In genomic region chr3:89912543-89913391, GRCm38 (mm10) we compare ENCODE assay signal across 8 mouse cellular contexts. TPM values are rescaled to one million over a fixed set of nuclear protein-coding genes. Genes with fewer than 3 reads are reported as not detected.
DNase-seq lines count a peak whose midpoint lies in the region; ATAC-seq and TF ChIP-seq lines count a peak whose summit lies in the region.

Gene Il6ra, minus strand, starts transcription at chr3:89913196.

- peak; percentile 59; the same call in 1 of the 2 replicates for ATAC-seq in heart, embryonic 13.5 days (ENCODE audit: extremely low read depth, insufficient number of reproducible peaks, low FRiP score, low TSS enrichment)
- peak; percentile 76 for ATAC-seq in liver, embryonic 11.5 days (replicated peaks; ENCODE audit: low FRiP score)

- peak within 1 kb of the TSS; percentile 78 for H3K9ac ChIP-seq in heart, embryonic 13.5 days
- peak within 1 kb of the TSS; percentile 44 for H3K9ac ChIP-seq in liver, embryonic 11.5 days (ENCODE audit: low read depth, low read length)

- WGBS in heart, embryonic 13.5 days: 1% methylated on average over 75 of the region's 75 CpGs
- 1% methylated on average over 75 of the region's 75 CpGs for WGBS in liver, embryonic 11.5 days

- TF ChIP-seq CTCF in bone marrow macrophage, adult 2 months (IDR thresholded peaks at IDR 0.05; ENCODE audit: low read depth, low read length): no peak

- H3ac ChIP-seq in myocyte (ENCODE audit: control insufficient read depth, insufficient read length): peak within 1 kb of the TSS; percentile 34

- no peaks in the 10 kb centered on the region for H3K9me3 ChIP-seq in heart, embryonic 13.5 days
- no peaks in the 10 kb centered on the region for H3K9me3 ChIP-seq in liver, embryonic 11.5 days (ENCODE audit: control insufficient read depth, low read length)

- H3K27me3 ChIP-seq in heart, embryonic 13.5 days (replicated peaks): peaks cover 71% of the 10 kb centered on the region
- H3K27me3 ChIP-seq in liver, embryonic 11.5 days (replicated peaks; ENCODE audit: control insufficient read depth, insufficient read depth, low read length): peaks cover 28% of the 10 kb centered on the region
- H3K27me3 ChIP-seq in myocyte (ENCODE audit: control insufficient read depth, insufficient read depth, insufficient read length): no peaks in the 10 kb centered on the region

- peak within 1 kb of the TSS; percentile 84 for H3K4me3 ChIP-seq in bone marrow macrophage, adult 2 months (ENCODE audit: insufficient read depth, low read length)
- peak within 1 kb of the TSS; percentile 61 for H3K4me3 ChIP-seq in heart, embryonic 13.5 days
- peak within 1 kb of the TSS; percentile 57 for H3K4me3 ChIP-seq in liver, embryonic 11.5 days (ENCODE audit: low read depth, low read length)
- peak within 1 kb of the TSS; percentile 27 for H3K4me3 ChIP-seq in myocyte

- H3K79me2 ChIP-seq in myocyte (ENCODE audit: control insufficient read depth, insufficient read depth): no peaks in the 10 kb centered on the region

- TF ChIP-seq POLR2A in bone marrow macrophage, adult 2 months (IDR thresholded peaks at IDR 0.05; ENCODE audit: borderline replicate concordance, low read depth, low read length): no peak
- peak; percentile 70 for TF ChIP-seq POLR2A in myocyte (IDR thresholded peaks at IDR 0.05; ENCODE audit: insufficient read length, low read depth)

- no peaks in the 10 kb centered on the region for H3K36me3 ChIP-seq in heart, embryonic 13.5 days
- H3K36me3 ChIP-seq in liver, embryonic 11.5 days (ENCODE audit: control insufficient read depth, insufficient read depth, low read length): no peaks in the 10 kb centered on the region
- H3K36me3 ChIP-seq in myocyte (ENCODE audit: control insufficient read depth, insufficient read depth): no peaks in the 10 kb centered on the region

- H3K4me2 ChIP-seq in heart, embryonic 13.5 days: peak within 1 kb of the TSS; percentile 98
- H3K4me2 ChIP-seq in liver, embryonic 11.5 days: peak within 1 kb of the TSS; percentile 98
- H3K4me2 ChIP-seq in myocyte (ENCODE audit: low read depth): peak within 1 kb of the TSS; percentile 94

- peaks cover 34% of the 10 kb centered on the region for H3K4me1 ChIP-seq in bone marrow macrophage, adult 2 months (ENCODE audit: control insufficient read depth, insufficient read depth, low read length)
- H3K4me1 ChIP-seq in heart, embryonic 13.5 days: peaks cover 14% of the 10 kb centered on the region
- peaks cover 3% of the 10 kb centered on the region; the same call in 1 of the 2 replicates for H3K4me1 ChIP-seq in liver, embryonic 11.5 days (replicated peaks; ENCODE audit: control insufficient read depth, insufficient read depth, low read length)

- peak within 1 kb of the TSS; percentile 99 for H3K27ac ChIP-seq in bone marrow macrophage, adult 2 months (ENCODE audit: insufficient read depth, low read depth, low read length)
- no peak within 1 kb of the TSS for H3K27ac ChIP-seq in heart, embryonic 13.5 days (replicated peaks)
- no peak within 1 kb of the TSS for H3K27ac ChIP-seq in liver, embryonic 11.5 days (ENCODE audit: low read depth, low read length)

- DNase-seq in B cell, adult 2 months: peak; percentile 83 to 85
- DNase-seq in fibroblast of lung, adult 2 months (ENCODE audit: low read depth): peak; percentile 72
- DNase-seq in kidney, postnatal 10 days: peak; percentile 87
- peak; percentile 75 for DNase-seq in liver, embryonic 11.5 days (ENCODE audit: low spot score)
- DNase-seq in spleen, postnatal 4 days (ENCODE audit: low spot score in 2 of 2): peak; percentile 75 to 86

TF ChIP-seq in myocyte, 11 proteins besides CTCF, POLR2A, EP300 and RAD21:
- TF ChIP-seq MYOD1 (IDR thresholded peaks at IDR 0.05; ENCODE audit: control insufficient read depth in 1 of 3, insufficient read length in 2 of 3, low read depth in 2 of 3) (peak in 2 of 3 experiments; percentile 44 to 55), SRF (IDR thresholded peaks at IDR 0.05; ENCODE audit: control insufficient read depth, insufficient read length, low read depth) (peak; percentile 12), TCF3 (IDR thresholded peaks at IDR 0.05; ENCODE audit: insufficient read length, low read depth) (no peak), REST (IDR thresholded peaks at IDR 0.05; ENCODE audit: insufficient read depth, insufficient read length) (no peak), TCF12 (IDR thresholded peaks at IDR 0.05; ENCODE audit: insufficient read depth, poor library complexity, severe bottlenecking) (no peak), CEBPB (IDR thresholded peaks at IDR 0.05; ENCODE audit: insufficient read depth, poor library complexity, severe bottlenecking) (peak; percentile 93), MYOG (IDR thresholded peaks at IDR 0.05; ENCODE audit: control insufficient read depth in 1 of 3, insufficient read depth in 1 of 3, insufficient read length in 2 of 3, low read depth in 2 of 3) (peak in 2 of 3 experiments; percentile 34 to 82), MAX (IDR thresholded peaks at IDR 0.05; ENCODE audit: low read depth) (no peak), E2F4 (IDR thresholded peaks at IDR 0.05; ENCODE audit: insufficient read depth) (no peak), POLR2AphosphoS2 (IDR thresholded peaks at IDR 0.05; ENCODE audit: insufficient read length, low read depth) (no peak), USF1 (IDR thresholded peaks at IDR 0.05; ENCODE audit: low read depth) (peak; percentile 72)

RNA-seq across cellular contexts. Expression of gene Il6ra, which starts in this region (rescaled TPM):
- 75.7 and 82.0 TPM in 2 replicates for polyA plus RNA-seq in bone marrow macrophage, adult 2 months (2012; ENCODE audit: insufficient read depth, insufficient read length, missing spikeins)
- 0.74 and 0.75 TPM in 2 replicates for polyA plus RNA-seq in heart, embryonic 13.5 days (2015; fragmentation: Nextera tagmentation; extraction: Ambion mirVana)
- 0.71 and 1.0 TPM in 2 replicates for polyA plus RNA-seq in liver, embryonic 11.5 days (2014; fragmentation: Nextera tagmentation; extraction: Ambion mirVana)
- polyA plus RNA-seq in myocyte (2012; fragmentation: generic; extraction: Trizol): 0.91 TPM

Comparison
In these comparisons a context has a peak if more than half of its experiments do, and no peak if none do; other contexts are left out.
1. RNA of gene Il6ra (polyA plus RNA-seq): 75.7 to 82.0 TPM in bone marrow macrophage, adult 2 months; 0.71 to 1.0 TPM in liver, embryonic 11.5 days, 0.91 TPM in myocyte (single experiment) and 0.74 to 0.75 TPM in heart, embryonic 13.5 days; every median in the first group is over 10 times any median in the second.
2. Peak in ATAC-seq, H3K4me3 ChIP-seq, H3K9ac ChIP-seq and H3K4me2 ChIP-seq in heart, embryonic 13.5 days; RNA of the gene not detected or under 1 TPM.
3. H3K4me3 ChIP-seq: peak in every context shown above with its lines; median percentile 84 in bone marrow macrophage, adult 2 months; 61 in heart, embryonic 13.5 days; 57 in liver, embryonic 11.5 days; 27 in myocyte.
4. Peak in every context shown above with its lines, with median percentiles within 50 percentile points of each other: DNase-seq and H3K4me2 ChIP-seq.